Mouse (Mus musculus): Measurements from ENCODE around the gene Ebf1. TPM values are rescaled to one million over a fixed set of nuclear protein-coding genes. Genes with fewer than 3 reads are reported as not detected.

The Ebf1 gene
- total RNA-seq, 2 experiments from 2014 or later = 3.5 to 4.6 TPM

DNA sequence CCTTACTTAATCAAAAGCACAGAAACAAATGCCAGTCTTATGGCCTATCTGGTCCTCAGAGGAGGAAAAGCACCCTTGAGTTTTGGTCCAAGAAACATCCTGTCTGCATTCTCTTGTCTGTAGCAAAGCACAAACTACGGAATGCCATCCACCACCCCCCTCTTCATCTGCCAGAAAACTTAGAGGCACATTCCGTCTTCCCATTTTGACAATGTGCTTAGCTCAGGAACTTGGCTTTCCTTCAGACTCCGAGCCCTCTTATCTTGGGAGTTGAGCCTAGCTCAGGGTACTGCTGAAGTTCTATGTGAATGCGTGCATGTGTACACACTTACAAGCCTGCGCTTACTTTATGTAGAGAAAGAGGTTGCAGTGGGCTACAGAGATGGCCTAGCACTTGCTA is 362.3 kb downstream of the Ebf1 start:
- no peak for DNase-seq (ENCODE audit: extremely low spot score in 1 of 2, low spot score in 1 of 2)

DNA sequence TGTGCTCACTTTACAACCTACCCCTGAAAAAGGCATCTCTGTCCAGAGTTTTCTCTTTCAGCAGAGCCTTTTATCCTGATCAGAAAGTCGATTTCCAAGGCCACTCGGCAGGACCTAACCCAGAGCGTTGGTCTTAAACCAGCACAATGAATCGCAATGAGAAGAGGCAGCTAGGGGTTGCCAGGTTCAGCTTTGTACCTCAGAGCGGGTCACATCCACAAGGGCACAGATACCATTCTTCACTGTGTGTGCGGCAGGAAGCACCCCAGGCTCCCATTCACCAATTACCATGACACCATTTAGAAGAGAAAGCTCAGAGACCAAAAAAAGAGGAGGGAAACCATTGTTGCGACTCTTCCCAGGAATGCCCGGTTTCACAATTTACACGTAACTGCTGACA is 365.1 kb downstream of the Ebf1 start:
- no peak for DNase-seq (ENCODE audit: extremely low spot score in 1 of 2, low spot score in 1 of 2)

DNA sequence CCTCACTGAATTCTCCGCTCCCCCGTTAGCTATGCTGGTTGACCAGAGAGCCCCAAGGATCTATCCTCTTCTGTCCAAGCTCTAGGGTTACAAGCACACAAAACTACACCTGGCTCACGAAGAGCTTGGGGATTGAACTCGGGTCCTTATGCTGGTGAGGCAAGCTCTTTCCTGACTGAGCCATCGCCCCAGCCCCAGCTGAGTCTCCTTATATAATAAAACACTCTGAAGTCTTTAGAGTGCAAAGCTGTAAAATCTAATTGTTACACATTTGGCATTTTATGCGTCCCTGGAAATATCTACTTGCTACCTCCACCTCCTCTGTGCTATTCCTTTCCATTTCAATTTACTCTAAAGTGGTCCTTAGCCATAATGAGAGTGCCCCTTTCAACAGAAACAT is 366.8 kb downstream of the Ebf1 start:
- no peak for DNase-seq (ENCODE audit: extremely low spot score in 1 of 2, low spot score in 1 of 2)

DNA sequence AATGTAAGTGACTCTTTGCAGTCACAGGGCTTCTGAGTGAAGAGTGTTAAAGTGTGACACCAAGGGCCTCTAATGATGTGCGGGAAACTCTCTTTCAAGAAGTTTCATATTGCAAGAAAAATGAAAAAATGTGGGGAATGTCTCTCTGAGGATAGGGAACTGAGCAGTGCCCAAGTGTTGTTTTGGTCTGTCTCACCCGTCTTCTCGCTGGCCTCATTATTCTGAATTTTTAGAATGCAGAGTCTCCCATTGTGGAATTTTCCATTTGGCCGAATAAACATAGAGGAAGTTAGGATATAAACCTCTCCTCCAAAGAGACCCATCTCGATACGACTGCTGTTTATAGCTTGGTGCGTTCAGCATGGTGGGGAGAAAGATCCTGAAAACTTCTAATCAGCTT is 367.3 kb downstream of the Ebf1 start:
- no peak for DNase-seq (ENCODE audit: extremely low spot score in 1 of 2, low spot score in 1 of 2)

DNA sequence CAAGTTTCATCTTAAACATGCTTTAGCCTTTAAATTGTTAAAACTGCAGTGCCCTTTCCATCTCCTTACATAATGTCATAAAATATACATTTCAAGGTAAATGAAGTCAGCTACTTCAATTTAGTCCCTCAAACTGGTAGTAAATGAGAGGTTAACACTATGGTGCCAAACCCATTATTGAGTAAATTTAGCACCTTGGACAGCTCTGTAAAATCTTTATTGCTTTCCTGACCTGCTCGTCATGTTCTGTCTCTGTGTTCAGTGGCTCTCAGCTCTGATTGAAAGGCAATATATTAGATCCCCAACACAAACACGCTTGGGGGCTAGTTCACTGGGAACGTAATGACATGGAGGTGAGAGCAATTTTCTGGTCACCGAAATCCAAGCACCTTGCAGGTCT is 370.7 kb downstream of the Ebf1 start:
- DNase-seq (ENCODE audit: extremely low spot score in 1 of 2, low spot score in 1 of 2) = no peak

DNA sequence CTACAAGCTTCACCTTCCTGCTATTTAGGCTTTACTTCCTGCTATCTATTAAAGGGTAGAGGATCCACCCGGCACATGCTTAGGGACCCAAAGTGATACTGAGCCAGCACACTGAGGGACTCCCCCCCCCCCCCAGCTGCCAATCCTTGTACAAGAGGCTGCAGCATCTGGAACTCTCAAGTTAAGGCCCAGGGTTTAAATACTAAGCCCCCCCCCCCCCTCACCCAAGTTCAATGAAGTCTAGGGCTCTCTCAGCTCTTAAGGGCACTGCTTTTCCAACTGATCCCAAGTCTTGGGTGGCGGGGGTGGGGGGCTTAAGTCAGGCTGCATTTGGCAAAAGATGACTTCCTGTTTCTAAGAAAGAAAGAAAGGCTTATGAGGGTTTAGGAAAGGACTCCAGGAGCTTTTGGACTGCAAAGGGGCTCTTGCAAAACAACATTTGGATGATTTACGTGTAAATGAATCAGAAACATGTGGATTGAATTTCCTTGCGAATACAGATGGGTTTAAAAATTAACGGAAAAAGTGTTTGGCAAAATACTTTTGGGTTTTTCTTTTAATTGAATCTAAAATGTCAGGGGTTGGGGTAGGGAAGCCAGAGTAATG is 385.7 kb downstream of the Ebf1 start:
- no peak for DNase-seq (ENCODE audit: extremely low spot score in 1 of 2, low spot score in 1 of 2)

DNA sequence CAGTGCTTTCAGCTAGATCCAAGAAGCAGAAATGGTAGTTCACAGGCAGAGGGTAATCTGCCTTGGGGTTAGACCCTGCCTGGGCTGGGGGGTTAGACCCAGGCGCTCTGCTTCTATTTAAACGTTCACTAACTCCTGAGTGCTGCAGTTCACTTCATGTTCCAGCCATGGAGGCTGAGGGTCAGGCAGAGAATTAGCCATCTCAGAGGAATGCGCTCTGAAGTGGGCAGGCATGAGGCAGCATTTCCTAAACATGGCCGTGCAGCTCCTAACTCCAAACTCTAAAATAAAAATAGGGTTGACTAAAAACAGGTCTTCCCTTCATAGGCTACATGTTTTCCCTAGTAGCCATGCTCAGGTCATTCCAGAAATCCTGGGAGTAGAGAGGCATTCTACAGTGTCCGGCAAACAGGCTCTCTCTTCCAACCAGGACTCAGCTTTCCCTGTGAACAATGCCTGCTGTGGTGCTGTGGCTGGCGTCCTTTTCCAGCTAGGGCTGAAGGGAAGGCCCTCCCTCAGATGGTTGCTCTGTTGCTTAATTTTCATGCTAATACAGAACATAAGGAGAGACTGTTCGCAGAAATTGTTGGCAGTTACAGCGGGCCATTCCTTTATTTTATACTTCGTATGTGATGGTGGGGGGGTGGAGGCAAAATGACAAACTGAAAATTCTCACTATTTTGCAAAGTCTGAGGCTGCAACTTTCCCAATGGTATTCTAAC is 386.8 kb downstream of the Ebf1 start:
- no peak for DNase-seq (ENCODE audit: extremely low spot score in 1 of 2, low spot score in 1 of 2)

DNA sequence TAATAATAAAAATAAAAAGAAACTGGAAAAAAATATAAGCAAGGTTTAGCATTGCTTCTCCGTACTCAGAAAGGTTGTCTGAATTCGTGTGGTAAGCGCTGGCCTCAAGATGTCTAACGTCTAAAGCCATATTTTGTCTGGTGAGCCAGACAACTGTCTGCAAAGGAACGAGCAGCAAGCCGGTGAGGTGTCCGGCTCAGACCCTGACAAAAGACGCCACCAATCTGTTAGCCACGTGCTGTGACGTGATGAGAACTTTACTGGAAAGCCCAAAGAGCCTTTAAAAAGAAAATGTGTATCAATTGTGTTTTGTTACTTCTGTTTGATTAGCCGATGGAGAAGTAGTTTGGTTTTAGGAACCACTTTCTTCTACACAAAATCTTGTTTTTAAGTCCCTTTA is 390.2 kb downstream of the Ebf1 start:
- DNase-seq (ENCODE audit: extremely low spot score in 1 of 2, low spot score in 1 of 2) = no peak

DNA sequence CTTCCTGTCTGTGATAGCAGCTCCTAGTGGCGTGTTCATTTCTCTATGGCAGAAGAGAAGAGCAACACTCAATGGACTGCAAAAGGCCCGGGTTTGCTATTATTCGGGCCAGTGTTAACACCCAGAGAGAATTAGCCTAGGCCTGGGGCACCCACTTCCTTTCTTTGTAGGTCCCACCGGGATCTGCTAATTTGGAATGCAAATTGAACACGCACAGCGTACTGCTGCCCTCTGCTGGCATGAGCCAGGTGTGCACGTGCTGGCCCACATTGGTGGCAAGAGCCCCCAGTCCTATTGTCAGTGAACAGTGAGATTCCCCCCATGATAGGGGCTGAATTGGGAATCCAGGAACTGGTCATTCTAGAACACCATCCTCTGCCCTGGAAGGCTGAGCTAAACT is 391.0 kb downstream of the Ebf1 start:
- peak; percentile 74 to 91 for DNase-seq (ENCODE audit: extremely low spot score in 1 of 2, low spot score in 1 of 2)

DNA sequence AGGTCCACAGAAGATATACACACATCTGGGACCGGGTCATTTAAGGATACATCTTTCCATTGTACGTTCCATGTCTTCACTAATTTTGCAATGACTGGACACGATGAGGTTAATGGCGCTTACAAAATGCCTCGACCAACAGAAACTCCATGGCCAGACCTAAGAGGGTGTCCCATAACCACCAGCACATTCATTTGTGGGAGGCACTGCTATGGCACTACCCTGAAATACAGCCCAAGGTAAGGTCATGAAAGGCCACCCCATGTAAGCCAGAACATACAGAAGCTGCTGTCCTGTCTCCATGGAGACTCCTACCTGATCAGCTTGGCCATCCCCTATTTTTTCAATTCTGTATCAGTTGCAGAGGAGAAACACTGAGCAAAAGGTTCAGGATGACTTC is 391.6 kb downstream of the Ebf1 start:
- DNase-seq (ENCODE audit: extremely low spot score in 1 of 2, low spot score in 1 of 2) = no peak

DNA sequence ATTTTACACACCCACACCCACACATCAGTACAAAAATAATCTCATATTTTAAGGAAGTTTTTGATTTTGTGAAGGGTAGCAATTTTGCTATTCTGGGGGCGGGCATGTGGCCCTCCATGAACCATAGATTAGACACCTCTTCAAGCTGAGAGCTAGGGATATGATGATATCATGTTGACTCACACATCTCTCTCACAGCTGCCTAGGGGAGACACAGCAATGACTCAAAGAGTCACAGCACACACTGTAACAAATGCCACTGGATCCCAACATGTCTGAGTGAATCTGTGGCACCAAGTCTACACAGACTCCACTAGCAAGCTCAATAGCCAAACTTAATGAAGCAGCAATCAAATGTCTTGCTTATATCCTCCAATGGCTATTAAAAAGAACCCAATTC is 395.0 kb downstream of the Ebf1 start:
- no peak for DNase-seq (ENCODE audit: extremely low spot score in 1 of 2, low spot score in 1 of 2)

DNA sequence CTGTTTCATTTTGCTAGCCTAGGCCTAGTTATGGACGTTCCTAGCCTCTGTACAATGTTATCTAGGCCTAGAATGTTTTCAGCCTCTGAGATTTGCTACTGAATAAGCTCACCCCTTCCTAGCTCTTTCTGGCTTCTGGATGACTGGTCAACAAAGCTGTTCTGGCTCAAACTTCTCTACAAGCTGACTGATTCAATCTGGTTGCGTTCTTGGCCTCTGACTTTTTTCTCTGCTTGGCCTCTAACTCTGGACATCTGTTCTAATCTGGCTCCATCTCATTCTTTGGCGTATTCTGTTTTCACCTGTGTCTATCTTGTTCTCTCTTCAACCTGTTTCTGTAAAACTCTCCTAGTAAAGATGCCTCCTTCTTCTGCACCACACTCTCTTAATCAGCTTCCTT is 400.4 kb downstream of the Ebf1 start:
- DNase-seq (ENCODE audit: extremely low spot score in 1 of 2, low spot score in 1 of 2) = no peak

DNA sequence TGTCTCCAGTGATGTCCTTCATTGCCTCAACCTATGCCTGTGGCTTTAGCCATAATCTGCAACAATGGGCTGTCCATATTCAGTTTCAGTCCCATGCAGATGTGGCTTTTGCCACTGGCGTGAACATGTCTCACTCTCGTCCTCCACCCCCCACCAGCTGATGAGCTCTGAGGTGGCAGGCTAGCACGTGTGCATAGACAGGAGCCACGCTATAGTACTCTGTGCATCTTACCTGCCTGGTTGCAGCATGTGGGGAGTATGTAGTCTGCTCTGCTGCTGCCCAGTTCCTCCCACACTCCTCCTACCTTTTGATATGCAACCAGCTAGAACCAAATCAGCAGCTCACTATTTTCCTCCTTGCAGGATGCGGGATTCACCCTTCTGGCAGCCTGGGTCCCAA is 408.9 kb downstream of the Ebf1 start:
- DNase-seq (ENCODE audit: extremely low spot score in 1 of 2, low spot score in 1 of 2) = no peak

DNA sequence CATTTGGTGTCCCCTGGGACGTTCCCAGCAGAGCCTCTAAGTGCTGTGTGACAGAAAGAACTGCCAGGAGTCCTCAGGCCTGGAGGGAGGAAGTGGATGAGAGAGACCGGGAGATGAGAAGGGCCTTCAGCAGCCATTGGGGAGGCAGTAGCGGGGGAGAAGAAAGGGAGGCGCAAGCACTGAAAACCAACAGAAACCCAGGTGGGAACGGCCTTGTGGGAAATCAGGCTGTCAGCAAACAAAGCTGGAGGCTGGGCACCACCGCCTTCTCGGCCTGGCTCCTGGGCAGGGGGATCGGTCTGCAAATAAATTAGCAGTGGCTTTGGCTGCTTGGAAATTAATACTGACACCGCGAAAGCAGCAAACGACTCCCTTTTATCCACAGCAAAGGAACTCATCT is 409.6 kb downstream of the Ebf1 start:
- no peak for DNase-seq (ENCODE audit: extremely low spot score in 1 of 2, low spot score in 1 of 2)

DNA sequence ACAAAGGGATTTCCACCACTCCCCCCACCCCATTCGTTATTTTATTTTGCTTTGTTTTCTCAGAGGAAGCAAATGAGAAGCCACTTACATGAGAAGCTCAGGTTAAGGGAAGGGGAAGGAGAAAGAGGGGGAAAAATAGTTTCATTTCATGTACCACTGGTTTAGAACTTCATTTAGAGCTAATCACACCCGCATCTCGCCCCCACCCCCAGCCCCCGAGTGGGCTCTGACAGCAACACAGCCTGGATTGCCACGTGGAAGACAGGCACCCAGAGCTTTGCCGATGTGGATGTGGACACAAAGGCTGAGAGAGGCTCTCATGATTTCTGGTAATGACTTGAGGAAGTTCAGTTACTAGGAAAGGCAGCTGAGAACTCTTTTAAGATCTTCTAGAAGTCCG is 410.0 kb downstream of the Ebf1 start:
- DNase-seq (ENCODE audit: extremely low spot score in 1 of 2, low spot score in 1 of 2) = no peak

DNA sequence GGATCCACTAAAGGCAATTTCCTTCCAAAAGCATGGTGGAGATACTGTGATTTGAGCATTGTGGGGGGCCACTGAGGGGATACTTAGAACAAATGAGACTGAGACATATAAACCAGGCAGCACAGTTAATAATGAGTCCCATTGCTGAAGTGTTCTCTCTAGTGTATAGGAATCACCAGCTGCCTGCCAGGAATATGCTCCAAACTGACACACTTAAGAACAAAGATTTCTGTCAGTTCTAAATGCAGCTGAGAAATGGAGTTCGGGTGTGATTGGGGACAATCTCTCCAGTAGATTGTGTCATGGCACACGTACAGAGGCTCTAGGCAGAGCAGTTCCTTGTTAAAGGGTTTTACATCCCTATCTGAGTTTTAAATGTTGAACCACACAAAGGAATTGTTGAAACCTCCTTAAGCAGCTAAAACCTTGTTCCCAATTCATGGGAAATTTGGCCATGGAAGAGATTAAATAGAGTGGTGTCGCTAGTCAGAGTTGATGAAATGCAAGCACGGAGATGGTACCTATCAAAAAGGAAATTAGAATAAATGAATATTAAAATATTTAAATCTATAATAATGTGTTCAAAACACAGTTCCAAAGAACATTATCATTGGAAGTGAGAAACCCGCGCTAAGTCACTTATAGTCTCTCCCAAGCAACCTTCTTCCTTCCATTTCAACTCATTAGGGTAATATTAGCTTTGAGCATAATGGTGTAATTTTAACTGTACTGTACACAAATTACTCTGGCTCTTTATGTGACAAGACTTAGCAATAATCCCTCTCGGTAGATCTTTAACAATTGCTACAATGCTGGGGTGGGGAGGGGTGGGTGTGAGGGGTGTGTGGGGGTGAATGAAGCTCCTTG is 438.9 kb downstream of the Ebf1 start:
- DNase-seq (ENCODE audit: extremely low spot score in 1 of 2, low spot score in 1 of 2) = no peak

Other genes with a start within 250 kb of the Ebf1 start
- gene Il12b, start 217.3 kb upstream of the Ebf1 start, total RNA-seq (2021) = not detected
- 10 to 100 TPM; 43.0 to 43.6 TPM for gene Ublcp1, start 146.8 kb upstream of the Ebf1 start, total RNA-seq (2021)
- gene Rnf145, start 98.4 kb upstream of the Ebf1 start, total RNA-seq (2021) = 100 to 1,000 TPM in 1 of 2 experiments, 10 to 100 TPM in 1; 90.7 to 106 TPM

All from layer of hippocampus, postnatal 25 days (tissue).